Mouse (Mus musculus) spleen, adult 2 months (tissue): Measurements from ENCODE around the gene Spg21. TPM values are rescaled to one million over a fixed set of nuclear protein-coding genes. Genes with fewer than 3 reads are reported as not detected.
A peak's percentile ranks its signal among the peaks of the same experiment; 100 is the strongest.

Experiments
- DNase-seq, 2 experiments: peaks; one replicate each; pipeline versions ENCODE4 v3.0.0 to v3.0.0-alpha.2; 2012 to 2021; ENCODE audit warnings: low spot score in 2 of 2, low read depth in 1 of 2
- H3K27ac ChIP-seq: fragments of 200-500 bp; 2 replicates; pipeline ENCODE4 v1.5.1; 2012; ENCODE audit warnings: low read length, inconsistent platforms; ENCODE audit not compliant: insufficient read depth
- H3K27me3 ChIP-seq: fragments of 200-500 bp; 2 replicates; pipeline ENCODE4 v1.6.1; 2012; ENCODE audit warnings: mild to moderate bottlenecking, moderate library complexity, low read length, inconsistent platforms; ENCODE audit not compliant: control insufficient read depth, insufficient read depth
- H3K36me3 ChIP-seq: fragments of 200-500 bp; 2 replicates; pipeline ENCODE4 v1.6.1; 2012; ENCODE audit warnings: mild to moderate bottlenecking, low read length, inconsistent platforms; ENCODE audit not compliant: control insufficient read depth, insufficient read depth
- H3K4me1 ChIP-seq: fragments of 200-500 bp; 2 replicates; pipeline ENCODE4 v1.6.1; 2011; ENCODE audit warnings: inconsistent platforms; ENCODE audit not compliant: control insufficient read depth, insufficient read depth, insufficient read length
- H3K4me3 ChIP-seq: fragments of 200-500 bp; 2 replicates; pipeline ENCODE4 v1.5.1; 2011; ENCODE audit warnings: mild to moderate bottlenecking, inconsistent platforms; ENCODE audit not compliant: insufficient read depth, insufficient read length; ENCODE audit errors: extremely low read depth
- CTCF ChIP-seq: fragments of 200-500 bp; IDR thresholded peaks from 2 replicates; pipeline ENCODE4 v1.5.1; 2011; ENCODE audit warnings: mild to moderate bottlenecking, inconsistent platforms; ENCODE audit not compliant: insufficient read depth, insufficient read length, insufficient replicate concordance; ENCODE audit errors: extremely low read depth
- POLR2A ChIP-seq: fragments of 200-500 bp; IDR thresholded peaks from 2 replicates; pipeline ENCODE4 v1.6.1; 2011; ENCODE audit warnings: low read depth, low read length, inconsistent platforms
- WGBS: fragments of 180-500 bp; shearing (Covaris S2); methylation state at CpG from one replicate; pipeline ENCODE4 v1.1.7; 2018; 5-methylcytosine and 5-hydroxymethylcytosine counted together
- polyA plus RNA-seq: library from polyadenylated mRNA; depleted of rRNA; stranded (reverse); fragments of >200 nt; gene quantifications from 2 replicates; pipeline ENCODE4 v1.2.3, GENCODE M21; 2012; rRNA removed

Gene Spg21
- polyA plus RNA-seq, 1 experiment = 14.1 TPM

DNA sequence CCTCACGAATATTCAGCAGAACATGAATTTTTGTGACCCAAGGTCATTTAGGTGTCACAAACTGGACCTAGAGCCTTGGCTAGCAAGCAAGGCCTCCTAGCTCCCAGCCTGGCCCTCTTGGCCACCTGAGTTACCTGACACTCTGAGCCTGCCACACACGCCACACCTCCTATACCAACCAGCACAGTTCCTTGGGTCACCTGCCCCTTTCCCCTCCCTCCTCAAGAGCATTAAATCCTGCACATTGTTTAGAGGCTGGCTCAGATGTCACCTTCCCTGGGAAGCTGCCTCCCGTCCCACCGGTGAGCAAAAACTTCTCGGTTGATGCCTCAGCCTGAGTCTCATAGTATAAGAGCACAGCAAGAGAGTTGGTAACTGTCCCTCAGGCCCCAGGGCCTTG is 70.5 kb downstream of the Spg21 start:
- TF ChIP-seq CTCF = no peak
- TF ChIP-seq POLR2A = no peak
- no peak for DNase-seq
- Histone ChIP-seq H3K27ac (no peak overlapping the region), H3K36me3 (no peaks in the 10 kb centered on the region), H3K4me1 (peaks cover 24% of the 10 kb centered on the region; the same call in 1 of the 2 replicates), H3K4me3 (no peak overlapping the region), H3K27me3 (no peaks in the 10 kb centered on the region)
- WGBS = 94% methylated on average over 5 of the region's 5 CpGs

DNA sequence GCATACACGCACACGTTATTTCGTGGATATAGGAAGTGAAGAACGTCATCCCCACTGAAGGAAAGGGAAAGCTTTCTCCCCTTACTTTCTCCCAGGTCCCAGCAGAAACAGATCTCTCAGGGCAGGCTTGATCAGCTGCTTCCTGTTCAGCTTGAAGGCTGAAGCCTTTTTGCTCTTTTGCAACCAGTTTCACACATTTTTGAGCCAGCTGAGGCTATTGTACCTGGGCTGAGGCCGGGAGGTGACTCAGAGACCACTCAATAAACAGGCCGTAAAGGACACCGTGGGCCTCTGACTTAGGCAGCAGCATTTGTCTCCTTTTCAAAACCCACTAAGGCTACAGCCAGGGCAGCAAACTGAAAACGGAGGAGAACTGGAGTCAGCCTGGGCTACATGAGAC is 72.2 kb downstream of the Spg21 start:
- Histone ChIP-seq H3K4me1 (peaks cover 31% of the 10 kb centered on the region; the same call in 1 of the 2 replicates), H3K4me3 (no peak overlapping the region), H3K27me3 (no peaks in the 10 kb centered on the region), H3K36me3 (no peaks in the 10 kb centered on the region), H3K27ac (peak overlapping the region; percentile 43)
- 40% methylated on average over 8 of the region's 8 CpGs for WGBS
- TF ChIP-seq POLR2A (no peak), CTCF (no peak)
- no peak for DNase-seq

DNA sequence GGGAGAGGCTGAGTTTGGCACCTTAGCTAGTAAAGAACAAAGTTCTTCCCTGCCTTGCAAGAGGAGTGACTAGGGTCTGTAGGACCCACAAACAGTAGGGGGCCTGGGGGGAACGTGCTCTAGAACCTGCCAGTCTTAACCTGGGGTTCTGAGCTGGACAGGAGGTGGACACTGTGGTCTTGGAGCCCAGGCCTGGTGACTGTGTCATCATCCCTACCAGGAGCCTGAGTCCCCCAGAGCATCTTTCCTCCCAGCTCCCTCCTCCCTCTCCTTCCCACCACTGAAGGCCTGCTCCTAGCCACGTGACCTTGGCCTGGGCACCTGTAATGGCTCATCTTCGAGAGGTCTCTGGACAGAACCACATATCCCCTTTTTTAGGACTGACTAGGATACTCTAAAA is 73.4 kb downstream of the Spg21 start:
- no peak for TF ChIP-seq CTCF
- TF ChIP-seq POLR2A = no peak
- Histone ChIP-seq H3K27ac (peak overlapping the region; percentile 88), H3K27me3 (no peaks in the 10 kb centered on the region), H3K36me3 (no peaks in the 10 kb centered on the region), H3K4me1 (peaks cover 35% of the 10 kb centered on the region; the same call in 1 of the 2 replicates), H3K4me3 (no peak overlapping the region)
- no peak for DNase-seq
- 93% methylated on average over 3 of the region's 3 CpGs for WGBS

DNA sequence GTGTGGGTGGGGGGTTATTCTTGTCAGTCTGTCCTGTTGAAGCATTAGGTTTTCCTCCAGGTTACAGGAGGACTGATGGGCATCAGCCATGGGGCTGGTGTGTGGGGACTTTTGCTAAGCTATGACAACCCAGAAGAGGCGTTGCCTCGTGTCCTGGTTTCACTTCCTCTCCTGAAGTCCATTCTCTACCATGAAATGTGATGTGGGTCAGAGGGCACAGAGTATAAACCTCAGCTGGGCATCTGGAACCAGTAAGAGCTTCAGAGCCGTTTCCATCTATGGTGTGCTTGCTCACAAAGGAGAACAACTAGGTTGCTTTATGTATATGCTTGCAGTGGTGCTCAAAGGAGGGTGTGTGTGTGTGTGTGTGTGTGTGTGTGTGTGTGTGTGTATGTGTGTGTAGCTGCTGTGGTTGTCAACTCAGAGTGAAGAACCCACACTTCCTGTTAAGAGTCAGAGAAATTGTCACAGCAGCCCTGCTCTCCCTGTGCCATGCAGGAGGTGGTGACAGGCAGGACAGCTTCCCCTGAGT is 74.5 kb downstream of the Spg21 start:
- 1% methylated on average over 3 of the region's 3 CpGs for WGBS
- Histone ChIP-seq H3K4me3 (no peak overlapping the region), H3K4me1 (peaks cover 35% of the 10 kb centered on the region; the same call in 1 of the 2 replicates), H3K27ac (peak overlapping the region; percentile 88), H3K27me3 (no peaks in the 10 kb centered on the region), H3K36me3 (no peaks in the 10 kb centered on the region)
- TF ChIP-seq POLR2A (peak; percentile 15; the same call in 1 of the 2 replicates), CTCF (no peak)
- peak; percentile 69 to 88 for DNase-seq

DNA sequence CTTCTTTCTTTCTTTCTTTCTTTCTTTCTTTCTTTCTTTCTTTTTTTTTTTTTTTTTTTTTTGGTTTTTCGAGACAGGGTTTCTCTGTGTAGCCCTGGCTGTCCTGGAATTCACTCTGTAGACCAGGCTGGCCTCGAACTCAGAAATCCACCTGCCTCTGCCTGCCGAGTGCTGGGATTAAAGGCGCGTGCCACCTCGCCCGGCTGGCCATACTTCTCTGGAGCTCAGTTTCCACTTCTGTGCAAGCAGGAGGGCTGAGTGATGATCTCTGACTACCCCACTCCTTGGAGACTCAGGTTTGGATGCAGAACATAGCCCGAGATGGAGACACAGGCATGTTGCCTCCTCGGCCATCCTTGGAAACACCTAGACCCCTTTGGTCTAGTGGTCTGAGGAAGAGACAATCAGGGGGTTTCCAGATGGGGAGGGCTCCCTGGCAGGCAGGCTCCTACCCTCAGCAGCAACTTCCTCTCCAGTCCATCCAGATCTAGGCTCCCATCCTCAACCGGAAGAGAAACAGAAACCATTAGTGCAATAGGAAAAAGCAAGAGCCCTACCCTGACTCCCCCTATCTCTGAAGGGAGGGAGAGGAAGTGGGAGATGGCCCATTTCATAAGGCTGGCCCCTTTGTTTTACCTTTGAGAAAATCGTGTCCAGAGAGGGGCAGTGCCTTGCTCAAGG is 75.2 kb downstream of the Spg21 start:
- no peaks in the 10 kb centered on the region for H3K27me3 ChIP-seq
- no peak overlapping the region for H3K4me3 ChIP-seq
- no peak for TF ChIP-seq CTCF
- no peak for TF ChIP-seq POLR2A
- H3K4me1 ChIP-seq = peaks cover 35% of the 10 kb centered on the region; the same call in 1 of the 2 replicates
- H3K27ac ChIP-seq = peak overlapping the region; percentile 88
- peak in 1 of 2 experiments; percentile 44 for DNase-seq
- no peaks in the 10 kb centered on the region for H3K36me3 ChIP-seq
- WGBS = 40% methylated on average over 10 of the region's 11 CpGs

DNA sequence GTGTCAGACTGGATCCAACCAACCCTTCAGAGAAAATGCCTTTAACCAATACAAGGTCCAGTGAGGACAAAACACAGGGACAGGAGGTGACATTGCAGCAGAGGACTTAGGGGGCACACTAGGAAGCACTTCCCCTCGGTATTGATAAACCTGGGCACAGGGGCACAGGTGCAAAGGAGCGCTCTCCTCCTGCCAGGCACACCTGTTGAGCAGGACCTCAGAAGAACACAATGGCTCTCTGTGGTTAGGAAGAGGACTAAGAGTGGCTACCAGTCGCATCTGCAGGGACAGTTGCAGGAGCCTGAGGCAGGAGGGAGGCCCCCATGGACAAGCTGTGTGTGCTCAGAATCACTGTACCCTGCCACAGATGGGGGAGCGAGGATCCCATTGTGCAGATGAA is 75.7 kb downstream of the Spg21 start:
- 51% methylated on average over 4 of the region's 4 CpGs for WGBS
- DNase-seq = no peak
- Histone ChIP-seq H3K27ac (peak overlapping the region; percentile 88), H3K4me1 (peaks cover 38% of the 10 kb centered on the region; the same call in 1 of the 2 replicates), H3K36me3 (no peaks in the 10 kb centered on the region), H3K27me3 (no peaks in the 10 kb centered on the region), H3K4me3 (no peak overlapping the region)
- TF ChIP-seq CTCF = no peak

Other genes with a start within 250 kb of the Spg21 start
- 2.5 and 4.1 TPM in 2 replicates for gene Cilp, start 195.8 kb upstream of the Spg21 start, polyA plus RNA-seq
- 4.0 and 5.0 TPM in 2 replicates for gene Clpx, start 166.7 kb upstream of the Spg21 start, polyA plus RNA-seq
- 9.9 and 15.7 TPM in 2 replicates for gene Pdcd7, start 114.8 kb upstream of the Spg21 start, polyA plus RNA-seq
- 0.41 and 0.54 TPM in 2 replicates for gene Ubap1l, start 99.9 kb upstream of the Spg21 start, polyA plus RNA-seq
- 0.05 TPM in 2 replicates for gene Kbtbd13, start 69.3 kb upstream of the Spg21 start, polyA plus RNA-seq
- gene Rasl12, start 62.4 kb upstream of the Spg21 start, polyA plus RNA-seq = 4.5 and 4.8 TPM in 2 replicates
- gene Slc51b, start 38.0 kb upstream of the Spg21 start, polyA plus RNA-seq = not detected in 2 replicates
- 7.8 and 9.5 TPM in 2 replicates for gene Mtfmt, start 25.2 kb upstream of the Spg21 start, polyA plus RNA-seq
- gene Ankdd1a, start 59.2 kb downstream of the Spg21 start, polyA plus RNA-seq = 0.11 and 0.14 TPM in 2 replicates
- gene Plekho2, start 119.1 kb downstream of the Spg21 start, polyA plus RNA-seq = 55.8 and 61.8 TPM in 2 replicates
- gene Pif1, start 126.2 kb downstream of the Spg21 start, polyA plus RNA-seq = 4.3 and 6.4 TPM in 2 replicates
- gene Rbpms2, start 168.7 kb downstream of the Spg21 start, polyA plus RNA-seq = 13.9 and 17.9 TPM in 2 replicates
- 48.0 and 54.2 TPM in 2 replicates for gene Oaz2, start 207.1 kb downstream of the Spg21 start, polyA plus RNA-seq